Mouse (Mus musculus) lung, postnatal 0 days (tissue): ENCODE data around the gene Sppl2b. TPM values are rescaled to one million over a fixed set of nuclear protein-coding genes. Genes with fewer than 3 reads are reported as not detected.
"Not testable (repeated sequence)": the region's sequence is repeated elsewhere in the genome, so short reads cannot be mapped to it uniquely, and the experiment has no call there.

Experiments
- ATAC-seq: fragments of 200-750 bp; cut with Nextera tagmentation; 2 replicates; pipeline ENCODE4 v1.8.0; 2017; ENCODE audit warnings: moderate library complexity
- DNase-seq: peaks from one replicate; pipeline ENCODE4 v3.0.0-alpha.2; 2016; ENCODE audit warnings: low spot score
- H3K27ac ChIP-seq: fragments of 300-500 bp; sonication (generic); 2 replicates; pipeline ENCODE4 v1.5.1; 2014; ENCODE audit warnings: antibody characterized with exemption, mild to moderate bottlenecking, low read length, mixed read lengths
- H3K27me3 ChIP-seq: fragments of 300-500 bp; sonication (generic); replicated peaks from 2 replicates; pipeline ENCODE4 v1.6.1; 2014; ENCODE audit warnings: low read length, mixed read lengths; ENCODE audit not compliant: insufficient read depth
- H3K36me3 ChIP-seq: fragments of 300-500 bp; sonication (generic); 2 replicates; pipeline ENCODE4 v1.6.1; 2014; ENCODE audit warnings: low read length, mixed read lengths; ENCODE audit not compliant: insufficient read depth
- H3K4me1 ChIP-seq: fragments of 300-500 bp; sonication (generic); 2 replicates; pipeline ENCODE4 v1.6.1; 2014; ENCODE audit warnings: antibody characterized with exemption, low read depth, low read length, mixed read lengths; ENCODE audit not compliant: insufficient read depth
- H3K4me2 ChIP-seq: fragments of 300-500 bp; sonication (generic); replicated peaks from 2 replicates; pipeline ENCODE4 v1.6.1; 2014; ENCODE audit warnings: low read depth, mild to moderate bottlenecking, low read length, moderate library complexity, mixed read lengths
- H3K4me3 ChIP-seq: fragments of 300-500 bp; sonication (generic); 2 replicates; pipeline ENCODE4 v1.5.1; 2014; ENCODE audit warnings: low read depth, low read length
- H3K9ac ChIP-seq: fragments of 300-500 bp; sonication (generic); replicated peaks from 2 replicates; pipeline ENCODE4 v1.6.1; 2014; ENCODE audit warnings: low read depth, mild to moderate bottlenecking
- H3K9me3 ChIP-seq: fragments of 300-500 bp; sonication (generic); 2 replicates; pipeline ENCODE4 v1.6.1; 2016; ENCODE audit warnings: low read length, mixed read lengths
- CTCF ChIP-seq: IDR thresholded peaks from 2 replicates; pipeline ENCODE4 v1.5.1; 2016; ENCODE audit warnings: antibody characterized with exemption, mild to moderate bottlenecking
- EP300 ChIP-seq: IDR thresholded peaks from 2 replicates; pipeline ENCODE4 v1.6.1; 2016; ENCODE audit warnings: antibody characterized with exemption, mild to moderate bottlenecking, control low read depth
- WGBS: fragments of 180-500 bp; shearing (Covaris S2); extraction: QIAGEN DNeasy Blood & Tissue Kit; methylation state at CpG from one replicate; pipeline ENCODE4 v1.1.7; 2014; 5-methylcytosine and 5-hydroxymethylcytosine counted together
- polyA plus RNA-seq: library from polyadenylated mRNA; unstranded; fragments of >200 nt; fragmentation: Nextera tagmentation; extraction: Ambion mirVana; gene quantifications from 2 replicates; pipeline ENCODE4 v1.2.1, GENCODE M21; 2015

The Sppl2b gene
- polyA plus RNA-seq, 1 experiment from 2014 or later: 26.5 TPM

DNA sequence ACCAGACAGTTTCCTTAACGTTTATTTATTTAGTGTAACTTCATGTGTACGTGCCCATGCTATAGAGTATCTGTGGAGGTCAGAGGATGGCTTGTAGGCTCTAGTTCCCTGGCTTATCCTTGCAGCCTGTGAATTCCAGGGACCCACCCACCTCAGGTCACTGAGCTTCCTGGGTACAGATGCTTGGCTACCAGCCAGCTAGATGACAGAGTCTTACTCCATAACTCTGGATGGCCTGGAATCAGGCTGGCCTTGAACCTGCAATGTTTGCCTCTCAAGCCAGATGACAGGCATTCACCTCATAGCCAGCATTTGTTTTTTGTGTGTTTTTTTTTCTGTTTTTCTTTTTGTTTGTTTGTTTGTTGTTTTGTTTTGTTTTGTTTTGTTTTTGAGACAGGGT lies 37.9 kb upstream of the Sppl2b start:
- WGBS: 27% methylated on average over 2 of the region's 2 CpGs
- Histone ChIP-seq H3K4me3 (no peak overlapping the region), H3K9ac (no peak overlapping the region), H3K4me1 (no peaks in the 10 kb centered on the region), H3K4me2 (no peak overlapping the region), H3K36me3 (no peaks in the 10 kb centered on the region), H3K27me3 (no peaks in the 10 kb centered on the region), H3K27ac (no peak overlapping the region), H3K9me3 (no peaks in the 10 kb centered on the region)
- TF ChIP-seq CTCF: no peak
- TF ChIP-seq EP300: no peak
- DNase-seq (no peak), ATAC-seq (no peak)

DNA sequence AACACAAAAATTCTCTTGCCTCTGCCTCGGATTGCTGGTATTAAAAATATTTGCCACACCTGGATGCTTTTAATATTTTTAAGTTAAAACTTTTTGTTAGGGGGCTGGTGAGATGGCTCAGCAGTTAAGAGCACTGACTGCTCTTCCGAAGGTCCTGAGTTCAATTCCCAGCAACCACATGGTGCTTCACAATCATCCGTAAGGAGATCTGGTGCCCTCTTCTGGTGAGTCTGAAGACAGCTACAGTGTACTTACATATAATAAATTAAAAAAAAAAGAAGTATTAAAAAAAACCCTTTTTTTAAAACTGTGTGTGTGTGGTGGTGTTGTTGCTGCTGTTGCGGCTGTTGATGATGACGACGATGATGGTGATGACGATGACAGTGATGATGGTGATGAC lies 37.1 kb upstream of the Sppl2b start:
- not testable (repeated sequence) for H3K4me2 ChIP-seq

GRCm38 (mm10) chr10:80818599-80819281 lies 36.3 kb upstream of the Sppl2b start:
- Histone ChIP-seq H3K36me3 (no peaks in the 10 kb centered on the region), H3K4me1 (no peaks in the 10 kb centered on the region), H3K27me3 (no peaks in the 10 kb centered on the region), H3K27ac (no peak overlapping the region), H3K4me2 (no peak overlapping the region), H3K4me3 (no peak overlapping the region), H3K9ac (no peak overlapping the region), H3K9me3 (no peaks in the 10 kb centered on the region)
- ATAC-seq (no peak), DNase-seq (no peak)
- TF ChIP-seq EP300: no peak
- TF ChIP-seq CTCF: no peak
- WGBS: 40% methylated on average over 6 of the region's 6 CpGs

More for the DNA sequence above, 37.1 kb upstream of the Sppl2b start:
- not testable (repeated sequence) for H3K27me3 ChIP-seq, H3K9ac ChIP-seq, H3K36me3 ChIP-seq, ATAC-seq, H3K4me3 ChIP-seq, H3K9me3 ChIP-seq, H3K4me1 ChIP-seq, DNase-seq, H3K27ac ChIP-seq
- peak; percentile 44 for TF ChIP-seq CTCF
- 82% methylated on average over 7 of the region's 7 CpGs for WGBS

GRCm38 (mm10) chr10:80819406-80819805 lies 35.7 kb upstream of the Sppl2b start:
- WGBS: 20% methylated on average over 3 of the region's 3 CpGs
- DNase-seq: no peak
- TF ChIP-seq CTCF: no peak
- no peak for TF ChIP-seq EP300
- Histone ChIP-seq H3K27me3 (no peaks in the 10 kb centered on the region), H3K4me2 (no peak overlapping the region), H3K4me3 (no peak overlapping the region), H3K4me1 (no peaks in the 10 kb centered on the region), H3K36me3 (no peaks in the 10 kb centered on the region), H3K9ac (no peak overlapping the region), H3K9me3 (no peaks in the 10 kb centered on the region), H3K27ac (no peak overlapping the region)
- ATAC-seq: no peak

DNA sequence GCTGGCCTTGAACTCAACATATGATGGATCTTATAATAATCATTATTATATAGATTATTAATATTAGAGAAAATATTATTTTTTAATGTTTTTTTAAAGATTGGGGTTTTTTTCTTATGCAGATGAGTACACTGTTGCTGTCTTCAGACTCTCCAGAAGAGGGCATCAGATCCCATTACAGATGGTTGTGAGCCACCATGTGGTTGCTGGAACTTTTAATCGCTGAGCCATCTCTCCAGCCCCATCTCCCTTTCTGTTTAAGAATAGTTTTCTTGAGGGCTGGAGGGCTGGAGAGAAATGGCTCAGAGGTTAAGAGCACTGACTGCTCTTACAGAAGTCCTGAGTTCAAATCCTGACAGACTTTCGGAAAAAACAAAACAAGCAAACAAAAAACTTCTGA lies 33.1 kb upstream of the Sppl2b start:
- Histone ChIP-seq H3K4me2 (no peak overlapping the region), H3K4me3 (no peak overlapping the region), H3K9me3 (no peaks in the 10 kb centered on the region), H3K36me3 (no peaks in the 10 kb centered on the region), H3K9ac (no peak overlapping the region), H3K4me1 (no peaks in the 10 kb centered on the region), H3K27ac (no peak overlapping the region), H3K27me3 (no peaks in the 10 kb centered on the region)
- ATAC-seq: no peak
- TF ChIP-seq CTCF (peak; percentile 73), EP300 (no peak)
- 44% methylated on average over 2 of the region's 2 CpGs for WGBS
- DNase-seq: peak; percentile 58

GRCm38 (mm10) chr10:80822528-80822927 lies 32.5 kb upstream of the Sppl2b start:
- Histone ChIP-seq H3K4me2 (no peak overlapping the region), H3K27ac (no peak overlapping the region), H3K9me3 (no peaks in the 10 kb centered on the region), H3K9ac (no peak overlapping the region), H3K4me1 (no peaks in the 10 kb centered on the region), H3K27me3 (no peaks in the 10 kb centered on the region), H3K4me3 (no peak overlapping the region), H3K36me3 (no peaks in the 10 kb centered on the region)
- no peak for DNase-seq
- 91% methylated on average over 5 of the region's 5 CpGs for WGBS
- ATAC-seq: no peak
- TF ChIP-seq CTCF (no peak), EP300 (no peak)

- Histone ChIP-seq H3K9me3 (no peaks in the 10 kb centered on the region), H3K4me3 (no peak overlapping the region), H3K27me3 (no peaks in the 10 kb centered on the region), H3K36me3 (no peaks in the 10 kb centered on the region), H3K4me2 (no peak overlapping the region), H3K27ac (no peak overlapping the region), H3K4me1 (no peaks in the 10 kb centered on the region), H3K9ac (no peak overlapping the region)
- 83% methylated on average over 1 of the region's 1 CpGs for WGBS
- no peak for ATAC-seq
- no peak for TF ChIP-seq EP300
- no peak for TF ChIP-seq CTCF
- DNase-seq: no peak
These were observed 31.8 kb upstream of the Sppl2b start for GRCm38 (mm10) chr10:80823316-80823715.
